Mouse (Mus musculus) liver, embryonic 13.5 days (tissue): ENCODE results near the gene Asb8. TPM values are rescaled to one million over a fixed set of nuclear protein-coding genes. Genes with fewer than 3 reads are reported as not detected.

Experiments used
- ATAC-seq: fragments of 200-750 bp; cut with Nextera tagmentation; 2 replicates; pipeline ENCODE4 v1.8.0; 2017; ENCODE audit warnings: low read depth, mild to moderate bottlenecking, moderate number of reproducible peaks, moderate library complexity
- DNase-seq: peaks from one replicate; pipeline ENCODE4 v3.0.0; 2022
- H3K27ac ChIP-seq: fragments of 300-500 bp; sonication (generic); 2 replicates; pipeline ENCODE4 v1.5.1; 2015; ENCODE audit warnings: moderate library complexity, mild to moderate bottlenecking, inconsistent platforms
- H3K27me3 ChIP-seq: fragments of 300-500 bp; sonication (generic); 2 replicates; pipeline ENCODE4 v1.6.1; 2015; ENCODE audit warnings: mild to moderate bottlenecking, inconsistent platforms
- H3K36me3 ChIP-seq: fragments of 300-500 bp; sonication (generic); 2 replicates; pipeline ENCODE4 v1.6.1; 2015; ENCODE audit warnings: mild to moderate bottlenecking, inconsistent platforms
- H3K4me1 ChIP-seq: fragments of 300-500 bp; sonication (generic); replicated peaks from 2 replicates; pipeline ENCODE4 v1.6.1; 2015; ENCODE audit warnings: inconsistent platforms
- H3K4me2 ChIP-seq: fragments of 300-500 bp; sonication (generic); 2 replicates; pipeline ENCODE4 v1.6.1; 2015; ENCODE audit warnings: inconsistent platforms, mild to moderate bottlenecking, moderate library complexity
- H3K4me3 ChIP-seq: fragments of 300-500 bp; sonication (generic); replicated peaks from 2 replicates; pipeline ENCODE4 v1.5.1; 2015; ENCODE audit warnings: mild to moderate bottlenecking, inconsistent platforms
- H3K9ac ChIP-seq: fragments of 300-500 bp; sonication (generic); 2 replicates; pipeline ENCODE4 v1.6.1; 2015; ENCODE audit warnings: mild to moderate bottlenecking, inconsistent platforms
- H3K9me3 ChIP-seq: fragments of 300-500 bp; sonication (generic); replicated peaks from 2 replicates; pipeline ENCODE4 v1.6.1; 2016; ENCODE audit warnings: inconsistent platforms
- WGBS: fragments of 180-500 bp; shearing (Covaris S2); methylation state at CpG from one replicate; pipeline ENCODE4 v1.1.7; 2015; ENCODE audit not compliant: insufficient replicate concordance; 5-methylcytosine and 5-hydroxymethylcytosine counted together
- polyA plus RNA-seq: library from polyadenylated mRNA; unstranded; fragments of >200 nt; fragmentation: Nextera tagmentation; extraction: Ambion mirVana; gene quantifications from 2 replicates; pipeline ENCODE4 v1.2.1, GENCODE M21; 2015

Gene Asb8
- polyA plus RNA-seq, 1 experiment from 2014 or later: 23.7 TPM

GRCm38 (mm10) chr15:98172113-98172512, 6.7 kb upstream of the Asb8 start:
- H3K9me3 ChIP-seq: no peaks in the 10 kb centered on the region
- ATAC-seq: no peak
- peaks cover 86% of the 10 kb centered on the region for H3K27me3 ChIP-seq
- WGBS: 60% methylated on average over 5 of the region's 5 CpGs
- H3K4me1 ChIP-seq: peaks cover 9% of the 10 kb centered on the region
- no peak overlapping the region for H3K9ac ChIP-seq
- H3K4me2 ChIP-seq: no peak overlapping the region
- no peaks in the 10 kb centered on the region for H3K36me3 ChIP-seq
- no peak overlapping the region for H3K27ac ChIP-seq
- H3K4me3 ChIP-seq: no peak overlapping the region
- DNase-seq: no peak

- Histone ChIP-seq H3K4me3 (no peak overlapping the region), H3K27me3 (peaks cover 88% of the 10 kb centered on the region), H3K27ac (no peak overlapping the region), H3K9me3 (no peaks in the 10 kb centered on the region), H3K36me3 (no peaks in the 10 kb centered on the region), H3K4me1 (peaks cover 9% of the 10 kb centered on the region), H3K9ac (no peak overlapping the region), H3K4me2 (no peak overlapping the region)
- WGBS: 47% methylated on average over 9 of the region's 9 CpGs
- no peak for ATAC-seq
- DNase-seq: no peak
Observed at GRCm38 (mm10) chr15:98170917-98171316, 5.5 kb upstream of the Asb8 start.

GRCm38 (mm10) chr15:98170365-98170764, 4.9 kb upstream of the Asb8 start:
- H3K4me2 ChIP-seq: no peak overlapping the region
- WGBS: 17% methylated on average over 7 of the region's 7 CpGs
- no peak overlapping the region for H3K27ac ChIP-seq
- no peak overlapping the region for H3K4me3 ChIP-seq
- peaks cover 89% of the 10 kb centered on the region for H3K27me3 ChIP-seq
- peaks cover 9% of the 10 kb centered on the region for H3K4me1 ChIP-seq
- DNase-seq (no peak), ATAC-seq (no peak)
- H3K9ac ChIP-seq: no peak overlapping the region
- no peaks in the 10 kb centered on the region for H3K9me3 ChIP-seq
- no peaks in the 10 kb centered on the region for H3K36me3 ChIP-seq

- H3K36me3 ChIP-seq: no peaks in the 10 kb centered on the region
- no peak for DNase-seq
- 6% methylated on average over 19 of the region's 19 CpGs for WGBS
- H3K4me2 ChIP-seq: no peak overlapping the region
- H3K27ac ChIP-seq: no peak overlapping the region
- peaks cover 9% of the 10 kb centered on the region for H3K4me1 ChIP-seq
- H3K9ac ChIP-seq: no peak overlapping the region
- H3K27me3 ChIP-seq: peaks cover 95% of the 10 kb centered on the region
- no peak for ATAC-seq
- no peak overlapping the region for H3K4me3 ChIP-seq
- H3K9me3 ChIP-seq: no peaks in the 10 kb centered on the region
Observed at GRCm38 (mm10) chr15:98168622-98169004, 3.2 kb upstream of the Asb8 start.

- H3K9me3 ChIP-seq: no peaks in the 10 kb centered on the region
- peaks cover 9% of the 10 kb centered on the region for H3K4me1 ChIP-seq
- 4% methylated on average over 69 of the region's 69 CpGs for WGBS
- no peak overlapping the region for H3K27ac ChIP-seq
- H3K36me3 ChIP-seq: no peaks in the 10 kb centered on the region
- H3K4me2 ChIP-seq: peak overlapping the region; percentile 24
- no peak overlapping the region for H3K9ac ChIP-seq
- peaks cover 88% of the 10 kb centered on the region for H3K27me3 ChIP-seq
- H3K4me3 ChIP-seq: peak overlapping the region; percentile 29
- ATAC-seq (no peak), DNase-seq (no peak)
Observed at GRCm38 (mm10) chr15:98167645-98168621, 2.5 kb upstream of the Asb8 start.

- DNase-seq: no peak
- Histone ChIP-seq H3K4me3 (peak within 1 kb of the TSS; percentile 29), H3K27ac (no peak within 1 kb of the TSS), H3K4me2 (peak within 1 kb of the TSS; percentile 24), H3K36me3 (no peaks in the 10 kb centered on the region), H3K4me1 (peaks cover 9% of the 10 kb centered on the region), H3K9ac (no peak within 1 kb of the TSS), H3K9me3 (no peaks in the 10 kb centered on the region), H3K27me3 (peaks cover 86% of the 10 kb centered on the region)
- WGBS: 8% methylated on average over 18 of the region's 18 CpGs
- no peak for ATAC-seq
Observed at GRCm38 (mm10) chr15:98166963-98167644, 1.7 kb upstream of the Asb8 start, which contains the start of gene Ccdc184. TSS of gene Ccdc184 (plus strand) at chr15:98167158.

GRCm38 (mm10) chr15:98162561-98162960, 2.9 kb downstream of the Asb8 start:
- WGBS: 48% methylated on average over 4 of the region's 4 CpGs
- Histone ChIP-seq H3K27ac (no peak overlapping the region), H3K9ac (no peak overlapping the region)

GRCm38 (mm10) chr15:98161026-98161805, 4.2 kb downstream of the Asb8 start:
- H3K4me1 ChIP-seq: no peaks in the 10 kb centered on the region
- WGBS: 58% methylated on average over 19 of the region's 19 CpGs
- no peak overlapping the region for H3K4me2 ChIP-seq
- H3K9me3 ChIP-seq: no peaks in the 10 kb centered on the region
- ATAC-seq: no peak
- H3K4me3 ChIP-seq: no peak overlapping the region
- no peak overlapping the region for H3K9ac ChIP-seq
- H3K27ac ChIP-seq: no peak overlapping the region
- H3K27me3 ChIP-seq: peaks cover 34% of the 10 kb centered on the region
- H3K36me3 ChIP-seq: no peaks in the 10 kb centered on the region
- DNase-seq: no peak

More at GRCm38 (mm10) chr15:98162561-98162960, 2.9 kb downstream of the Asb8 start:
- Histone ChIP-seq H3K4me1 (peaks cover 3% of the 10 kb centered on the region), H3K4me2 (no peak overlapping the region), H3K4me3 (no peak overlapping the region), H3K9me3 (no peaks in the 10 kb centered on the region), H3K36me3 (no peaks in the 10 kb centered on the region), H3K27me3 (peaks cover 48% of the 10 kb centered on the region)
- DNase-seq: no peak
- no peak for ATAC-seq

GRCm38 (mm10) chr15:98157253-98157652, 8.2 kb downstream of the Asb8 start:
- 16% methylated on average over 1 of the region's 1 CpGs for WGBS

GRCm38 (mm10) chr15:98155944-98156343, 9.5 kb downstream of the Asb8 start:
- H3K27me3 ChIP-seq: peaks cover 5% of the 10 kb centered on the region; the same call in 1 of the 2 replicates
- no peak overlapping the region for H3K4me3 ChIP-seq
- 54% methylated on average over 4 of the region's 4 CpGs for WGBS
- no peaks in the 10 kb centered on the region for H3K9me3 ChIP-seq
- H3K36me3 ChIP-seq: no peaks in the 10 kb centered on the region
- DNase-seq (no peak), ATAC-seq (no peak)
- no peaks in the 10 kb centered on the region for H3K4me1 ChIP-seq
- no peak overlapping the region for H3K4me2 ChIP-seq
- H3K9ac ChIP-seq: no peak overlapping the region
- no peak overlapping the region for H3K27ac ChIP-seq

More at GRCm38 (mm10) chr15:98157253-98157652, 8.2 kb downstream of the Asb8 start:
- H3K27ac ChIP-seq: no peak overlapping the region
- H3K4me1 ChIP-seq: no peaks in the 10 kb centered on the region
- no peak overlapping the region for H3K9ac ChIP-seq
- H3K4me3 ChIP-seq: no peak overlapping the region
- peaks cover 8% of the 10 kb centered on the region; the same call in 1 of the 2 replicates for H3K27me3 ChIP-seq
- DNase-seq (no peak), ATAC-seq (no peak)
- H3K4me2 ChIP-seq: no peak overlapping the region
- no peaks in the 10 kb centered on the region for H3K36me3 ChIP-seq
- H3K9me3 ChIP-seq: no peaks in the 10 kb centered on the region

GRCm38 (mm10) chr15:98155272-98155671, 10.2 kb downstream of the Asb8 start:
- 87% methylated on average over 5 of the region's 5 CpGs for WGBS
- H3K4me3 ChIP-seq: no peak overlapping the region
- H3K4me2 ChIP-seq: no peak overlapping the region
- ATAC-seq: no peak
- DNase-seq: no peak
- H3K27me3 ChIP-seq: 0 out of 2 replicates have a peak, but pooled peaks cover 1% of the 10 kb centered on the region
- no peaks in the 10 kb centered on the region for H3K4me1 ChIP-seq
- no peaks in the 10 kb centered on the region for H3K36me3 ChIP-seq
- H3K9ac ChIP-seq: no peak overlapping the region
- no peaks in the 10 kb centered on the region for H3K9me3 ChIP-seq
- H3K27ac ChIP-seq: no peak overlapping the region
